ENCODE assay signal across 8 mouse cellular contexts in the genomic region with DNA sequence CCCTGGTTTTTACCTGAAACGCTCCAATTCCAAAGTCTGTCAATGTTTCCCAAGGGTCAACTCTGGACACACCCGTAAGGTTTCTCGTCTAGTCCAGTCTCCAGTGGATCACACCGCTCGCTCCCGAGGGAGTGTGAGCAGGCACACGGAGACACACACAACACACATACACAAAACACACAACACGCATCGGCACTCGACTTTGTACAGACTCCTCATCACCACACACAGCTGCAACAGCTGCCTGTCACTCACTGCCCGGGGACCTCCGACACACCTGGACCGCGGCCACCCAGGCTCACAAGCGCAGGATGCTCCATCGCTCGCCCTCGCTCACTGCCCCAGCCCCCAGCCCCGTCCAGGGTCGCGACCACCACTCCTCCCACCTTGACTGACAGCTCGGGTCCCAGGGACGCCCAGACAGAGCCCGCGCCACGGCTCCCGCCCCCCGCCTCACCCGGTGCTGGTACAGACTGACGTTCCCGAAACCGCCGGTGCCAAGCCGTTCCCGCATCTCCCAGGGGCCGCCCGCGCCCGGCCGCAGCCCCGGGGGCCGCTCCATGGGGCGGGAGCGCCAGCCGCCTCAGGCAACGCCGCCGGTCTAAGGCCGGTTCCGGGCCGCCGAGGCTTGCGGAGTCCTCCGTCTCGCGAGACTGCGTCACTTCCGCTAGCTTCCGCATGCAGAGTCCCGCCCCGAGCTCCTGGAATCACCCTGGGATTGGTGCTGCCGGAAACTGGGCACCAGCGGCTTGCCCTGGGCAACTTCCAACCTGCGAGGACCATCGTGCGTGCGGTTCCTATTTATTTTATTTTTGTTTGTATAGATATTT. TPM values are rescaled to one million over a fixed set of nuclear protein-coding genes. Genes with fewer than 3 reads are reported as not detected.
DNase-seq lines count a peak whose midpoint lies in the region; ATAC-seq and TF ChIP-seq lines count a peak whose summit lies in the region.

A gene (minus strand): TSS at position 650 of the 830 bp plus-strand sequence.

- H3K4me3 ChIP-seq in C2C12 (ENCODE audit: insufficient read depth, poor library complexity, severe bottlenecking) (peak within 1 kb of the TSS; percentile 97), myocyte (peak within 1 kb of the TSS; percentile 79)
- H3K4me3 ChIP-seq in erythroblast, embryonic 14.5 days (replicated peaks): peak within 1 kb of the TSS; percentile 79
- peak within 1 kb of the TSS; percentile 96 for H3K4me3 ChIP-seq in heart, embryonic 11.5 days (ENCODE audit: low read depth, low read length)
- peak within 1 kb of the TSS; percentile 96 for H3K4me3 ChIP-seq in kidney, embryonic 16.5 days (ENCODE audit: low read length)
- peak within 1 kb of the TSS; percentile 90 for H3K4me3 ChIP-seq in liver, adult 2 months (ENCODE audit: insufficient read depth, low read depth, low read length)

- peak; percentile 97 for TF ChIP-seq POLR2A in brain, embryonic 14.5 days (IDR thresholded peaks at IDR 0.05; ENCODE audit: borderline replicate concordance, extremely low read depth, insufficient read depth, insufficient read length, poor library complexity, severe bottlenecking)
- peak; percentile 81 for TF ChIP-seq POLR2A in liver, adult 2 months (IDR thresholded peaks at IDR 0.05; ENCODE audit: extremely low read depth, insufficient read depth, low read length)
- TF ChIP-seq POLR2A in myocyte (IDR thresholded peaks at IDR 0.05; ENCODE audit: insufficient read length, low read depth): peak; percentile 91

- peak within 1 kb of the TSS; percentile 95 for H3K9ac ChIP-seq in heart, embryonic 11.5 days (ENCODE audit: low read depth, low read length)
- peak within 1 kb of the TSS; percentile 95 for H3K9ac ChIP-seq in kidney, embryonic 16.5 days (replicated peaks; ENCODE audit: low read length)
- H3K9ac ChIP-seq in liver, adult 2 months (ENCODE audit: low read depth, low read length): peak within 1 kb of the TSS; percentile 97

- peaks cover 40% of the 10 kb centered on the region for H3K79me3 ChIP-seq in C2C12 (ENCODE audit: low read depth)

- H3K9me3 ChIP-seq in erythroblast, embryonic 14.5 days (ENCODE audit: control insufficient read depth, low read length): no peaks in the 10 kb centered on the region
- no peaks in the 10 kb centered on the region for H3K9me3 ChIP-seq in heart, embryonic 11.5 days (replicated peaks; ENCODE audit: control insufficient read depth, low read length)
- H3K9me3 ChIP-seq in kidney, embryonic 16.5 days (ENCODE audit: low read length): no peaks in the 10 kb centered on the region

- H3ac ChIP-seq in C2C12 (ENCODE audit: control insufficient read depth, insufficient read length, low read depth) (peak within 1 kb of the TSS; percentile 92), myocyte (ENCODE audit: control insufficient read depth, insufficient read length) (peak within 1 kb of the TSS; percentile 70)

- peaks cover 38% of the 10 kb centered on the region for H3K4me1 ChIP-seq in erythroblast, embryonic 14.5 days (ENCODE audit: control insufficient read depth)
- H3K4me1 ChIP-seq in heart, embryonic 11.5 days (ENCODE audit: control insufficient read depth, insufficient read depth, low read length): peaks cover 8% of the 10 kb centered on the region; the same call in 1 of the 2 replicates
- H3K4me1 ChIP-seq in kidney, embryonic 16.5 days (ENCODE audit: insufficient read depth, low read length): peaks cover 23% of the 10 kb centered on the region
- peaks cover 33% of the 10 kb centered on the region for H3K4me1 ChIP-seq in liver, adult 2 months (ENCODE audit: control insufficient read depth, insufficient read depth, low read length)

- H3K27ac ChIP-seq in heart, embryonic 11.5 days (ENCODE audit: low read depth, low read length): peak within 1 kb of the TSS; percentile 16; the same call in 1 of the 2 replicates
- H3K27ac ChIP-seq in kidney, embryonic 16.5 days (ENCODE audit: low read length): peak within 1 kb of the TSS; percentile 74
- peak within 1 kb of the TSS; percentile 69 for H3K27ac ChIP-seq in liver, adult 2 months (replicated peaks; ENCODE audit: insufficient read depth, low read depth, low read length)

- 1% methylated on average over 67 of the region's 67 CpGs for WGBS in heart, embryonic 11.5 days (ENCODE audit: insufficient replicate concordance)
- WGBS in kidney, embryonic 16.5 days: under 1% methylated on average over 66 of the region's 67 CpGs
- under 1% methylated on average over 66 of the region's 67 CpGs for WGBS in liver, adult 2 months

- H3K27me3 ChIP-seq in C2C12 (ENCODE audit: control insufficient read depth, insufficient read depth, insufficient read length) (no peaks in the 10 kb centered on the region), myocyte (ENCODE audit: control insufficient read depth, insufficient read depth, insufficient read length) (no peaks in the 10 kb centered on the region)
- H3K27me3 ChIP-seq in erythroblast, embryonic 14.5 days (ENCODE audit: control insufficient read depth): no peaks in the 10 kb centered on the region
- no peaks in the 10 kb centered on the region for H3K27me3 ChIP-seq in heart, embryonic 11.5 days (ENCODE audit: control insufficient read depth, insufficient read depth, low read length)
- no peaks in the 10 kb centered on the region for H3K27me3 ChIP-seq in kidney, embryonic 16.5 days (ENCODE audit: insufficient read depth, low read length)
- no peaks in the 10 kb centered on the region for H3K27me3 ChIP-seq in liver, adult 2 months (ENCODE audit: control insufficient read depth, insufficient read depth, low read length)
- no peaks in the 10 kb centered on the region for H3K27me3 ChIP-seq in splenic B cell, adult 2 months (ENCODE audit: control insufficient read depth, insufficient read depth, low read length, poor library complexity, severe bottlenecking)

- H3K79me2 ChIP-seq in C2C12 (ENCODE audit: control insufficient read depth, insufficient read depth): peaks cover 52% of the 10 kb centered on the region
- H3K79me2 ChIP-seq in liver, adult 2 months (ENCODE audit: control insufficient read depth, insufficient read depth, low read length): peaks cover 16% of the 10 kb centered on the region; the same call in 1 of the 2 replicates
- H3K79me2 ChIP-seq in myocyte (ENCODE audit: control insufficient read depth, insufficient read depth): peaks cover 50% of the 10 kb centered on the region

- peak; percentile 98 for DNase-seq in brain, embryonic 14.5 days (ENCODE audit: low read depth)
- DNase-seq in liver, adult 2 months (ENCODE audit: extremely low read depth, low read depth, low spot score): peak; percentile 90
- DNase-seq in splenic B cell, adult 2 months (ENCODE audit: low read depth, low spot score): peak; percentile 94

- no peak for TF ChIP-seq CTCF in C2C12 (IDR thresholded peaks at IDR 0.05; ENCODE audit: control insufficient read depth, insufficient read depth, insufficient read length)
- no peak for TF ChIP-seq CTCF in brain, embryonic 14.5 days (IDR thresholded peaks at IDR 0.05; ENCODE audit: borderline replicate concordance, extremely low read depth, insufficient read depth, insufficient read length)
- no peak for TF ChIP-seq CTCF in liver, adult 2 months (IDR thresholded peaks at IDR 0.05; ENCODE audit: low read depth, low read length)

- ATAC-seq in heart, embryonic 11.5 days (replicated peaks; ENCODE audit: insufficient number of reproducible peaks, low FRiP score, low TSS enrichment): peak; percentile 97
- ATAC-seq in kidney, embryonic 16.5 days (ENCODE audit: low FRiP score, low TSS enrichment): peak; percentile 97

- H3K36me3 ChIP-seq in C2C12 (ENCODE audit: control insufficient read depth, insufficient read depth) (peaks cover 48% of the 10 kb centered on the region), myocyte (ENCODE audit: control insufficient read depth, insufficient read depth) (peaks cover 10% of the 10 kb centered on the region)
- H3K36me3 ChIP-seq in erythroblast, embryonic 14.5 days (ENCODE audit: control insufficient read depth): peaks cover 46% of the 10 kb centered on the region
- peaks cover 11% of the 10 kb centered on the region; the same call in 1 of the 2 replicates for H3K36me3 ChIP-seq in heart, embryonic 11.5 days (ENCODE audit: control insufficient read depth, insufficient read depth, low read length)
- H3K36me3 ChIP-seq in kidney, embryonic 16.5 days (ENCODE audit: insufficient read depth, low read length): peaks cover 10% of the 10 kb centered on the region
- peaks cover 11% of the 10 kb centered on the region; the same call in 1 of the 2 replicates for H3K36me3 ChIP-seq in liver, adult 2 months (ENCODE audit: control insufficient read depth, insufficient read depth, low read length)
- peaks cover 4% of the 10 kb centered on the region for H3K36me3 ChIP-seq in splenic B cell, adult 2 months (ENCODE audit: control insufficient read depth, insufficient read depth, low read length, poor library complexity, severe bottlenecking)

- peak within 1 kb of the TSS; percentile 92 for H3K4me2 ChIP-seq in heart, embryonic 11.5 days
- peak within 1 kb of the TSS; percentile 86 for H3K4me2 ChIP-seq in kidney, embryonic 16.5 days (replicated peaks; ENCODE audit: low read depth, low read length)
- peak within 1 kb of the TSS; percentile 97 for H3K4me2 ChIP-seq in myocyte (ENCODE audit: low read depth)

TF ChIP-seq in C2C12, 6 proteins besides CTCF, POLR2A, EP300 and RAD21:
- TF ChIP-seq MYOD1 (IDR thresholded peaks at IDR 0.05; ENCODE audit: control insufficient read depth, insufficient read length, low read depth) (peak; percentile 35), MYOG (IDR thresholded peaks at IDR 0.05; ENCODE audit: control insufficient read depth, extremely low read depth, insufficient read length) (no peak), MAX (IDR thresholded peaks at IDR 0.05) (peak; percentile 27)

TF ChIP-seq in myocyte, 11 proteins besides CTCF, POLR2A, EP300 and RAD21 (continues in another document):
- TF ChIP-seq USF1 (IDR thresholded peaks at IDR 0.05; ENCODE audit: low read depth): no peak
- no peak for TF ChIP-seq MAX (IDR thresholded peaks at IDR 0.05; ENCODE audit: low read depth)
- no peak for TF ChIP-seq REST (IDR thresholded peaks at IDR 0.05; ENCODE audit: insufficient read depth, insufficient read length)
- TF ChIP-seq SRF (IDR thresholded peaks at IDR 0.05; ENCODE audit: control insufficient read depth, insufficient read length, low read depth): peak; percentile 53
- TF ChIP-seq POLR2AphosphoS2 (IDR thresholded peaks at IDR 0.05; ENCODE audit: insufficient read length, low read depth): peak; percentile 93
- TF ChIP-seq TCF3 (IDR thresholded peaks at IDR 0.05; ENCODE audit: insufficient read length, low read depth): peak; percentile 28
- TF ChIP-seq TCF12 (IDR thresholded peaks at IDR 0.05; ENCODE audit: insufficient read depth, poor library complexity, severe bottlenecking): no peak

RNA-seq across cellular contexts. Expression of the gene that starts here (rescaled TPM):
- polyA plus RNA-seq in C2C12 (2012; fragmentation: generic; extraction: Trizol) (9.7 TPM), myocyte (2012; fragmentation: generic; extraction: Trizol) (12.2 TPM)
- polyA plus RNA-seq in brain, embryonic 14.5 days (2012; rRNA removed): 107 and 111 TPM in 2 replicates
- polyA plus RNA-seq in erythroblast, embryonic 14.5 days (2012): 0.27 and 0.37 TPM in 2 replicates
- 31.8 and 38.9 TPM in 2 replicates for polyA plus RNA-seq in heart, embryonic 11.5 days (2014; fragmentation: Nextera tagmentation; extraction: Ambion mirVana)
- polyA plus RNA-seq in kidney, embryonic 16.5 days (2015; fragmentation: Nextera tagmentation; extraction: Ambion mirVana): 52.6 and 55.1 TPM in 2 replicates
- total RNA-seq in liver, adult 2 months (2014; rRNA removed): 104 and 129 TPM in 2 replicates
- polyA plus RNA-seq in liver, adult 2 months (2012; rRNA removed): 28.7 and 34.7 TPM in 2 replicates

Comparison
In these comparisons a context has a peak if more than half of its experiments do, and no peak if none do; other contexts are left out.
1. Peak in every context shown above with its lines: DNase-seq, ATAC-seq, H3K4me3 ChIP-seq and H3K27ac ChIP-seq.
2. H3K27ac ChIP-seq: peak in every context shown above with its lines; median percentile 74 in kidney, embryonic 16.5 days; 69 in liver, adult 2 months; 16 in heart, embryonic 11.5 days.